Mouse (Mus musculus): Measurements from ENCODE around the gene Cdh23.

Gene Cdh23

DNA sequence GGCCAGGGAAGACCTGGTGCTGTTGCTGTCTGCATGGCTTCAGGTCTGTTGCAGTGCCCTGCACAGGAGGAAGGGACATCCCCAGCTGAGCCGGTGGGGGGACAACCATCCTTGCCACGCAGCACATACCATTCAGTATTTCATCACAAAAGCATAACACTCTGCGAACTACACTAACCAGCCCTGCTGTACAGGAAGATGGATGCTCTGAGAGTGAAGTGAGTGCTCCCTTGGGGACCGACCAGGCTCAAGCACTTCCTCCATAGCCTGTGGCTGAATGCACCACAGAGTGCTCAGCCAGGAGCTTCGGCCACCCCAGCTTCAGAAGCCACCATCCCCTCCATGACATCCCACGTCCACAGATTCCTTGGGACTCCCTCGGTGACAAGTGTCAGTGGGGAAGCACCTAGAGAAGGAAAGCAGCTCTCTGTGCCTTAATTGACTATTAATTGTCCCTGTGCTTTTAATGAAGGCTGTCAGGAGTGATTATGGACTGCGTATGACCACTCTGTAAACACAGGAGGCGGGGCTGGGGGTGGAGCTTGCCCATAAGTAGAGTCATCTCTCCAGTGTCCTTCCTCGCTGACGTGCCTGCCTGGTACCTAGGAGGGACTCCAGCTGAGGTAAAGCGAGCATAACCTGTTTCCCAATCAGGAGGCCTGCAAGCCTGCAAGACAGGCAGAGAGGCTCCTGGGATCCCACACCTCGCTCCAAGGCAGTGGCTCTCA, 60.6 kb downstream of the Cdh23 start:
- peak; percentile 15 for DNase-seq (ENCODE audit: low spot score)

- no peak for DNase-seq (ENCODE audit: low spot score)
Measured at GRCm38 (mm10) chr10:60634391-60634790, 61.9 kb downstream of the Cdh23 start.

GRCm38 (mm10) chr10:60626086-60626485, 70.2 kb downstream of the Cdh23 start:
- no peak for DNase-seq (ENCODE audit: low spot score)

DNA sequence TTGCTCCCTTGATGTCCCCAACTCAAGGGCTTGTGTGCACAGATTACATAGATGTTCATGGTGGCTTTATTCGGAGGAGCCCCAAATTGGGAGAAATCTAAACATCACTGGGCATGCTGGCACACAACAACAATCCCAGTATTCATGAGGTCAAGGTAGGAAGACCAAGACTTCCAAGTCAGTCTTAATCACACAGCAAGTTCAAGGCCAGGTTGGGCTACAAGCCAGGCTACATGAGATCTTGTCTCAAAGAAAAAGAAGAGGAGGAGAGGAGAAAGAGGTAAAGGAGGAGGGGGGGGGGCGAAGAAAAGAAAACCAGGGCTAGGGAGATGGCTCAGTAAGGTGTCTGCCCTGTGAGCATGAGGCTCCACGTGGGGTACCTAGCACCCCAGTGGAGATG, 70.8 kb downstream of the Cdh23 start:
- DNase-seq (ENCODE audit: low spot score): no peak

GRCm38 (mm10) chr10:60624945-60625344, 71.3 kb downstream of the Cdh23 start:
- DNase-seq (ENCODE audit: low spot score): no peak

DNA sequence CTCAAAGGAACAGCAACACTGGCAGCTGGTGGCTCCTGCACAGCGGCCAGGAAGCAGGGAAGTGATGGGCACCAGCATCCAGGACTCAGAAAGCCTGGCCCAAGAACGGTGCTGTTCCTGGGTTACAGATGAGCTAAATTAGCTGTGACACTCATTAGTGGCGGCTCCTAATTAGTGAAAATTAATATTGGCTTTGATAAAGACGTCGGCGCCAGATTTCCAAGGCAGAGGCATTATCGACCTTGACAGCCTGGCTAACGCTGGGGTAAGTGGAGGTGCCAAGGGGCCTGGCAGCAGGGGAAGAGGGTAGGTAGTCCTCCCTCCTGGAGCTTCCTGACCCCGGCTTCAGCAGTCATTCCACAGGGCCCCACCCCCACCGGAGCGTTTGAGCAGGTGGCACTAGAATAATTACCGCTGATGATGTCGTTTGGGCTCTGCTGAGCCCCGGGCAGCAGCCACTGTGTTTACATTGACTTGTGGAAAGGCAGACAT, 72.0 kb downstream of the Cdh23 start:
- no peak for DNase-seq (ENCODE audit: low spot score)

GRCm38 (mm10) chr10:60622836-60623235, 73.5 kb downstream of the Cdh23 start:
- DNase-seq (ENCODE audit: low spot score): no peak

DNA sequence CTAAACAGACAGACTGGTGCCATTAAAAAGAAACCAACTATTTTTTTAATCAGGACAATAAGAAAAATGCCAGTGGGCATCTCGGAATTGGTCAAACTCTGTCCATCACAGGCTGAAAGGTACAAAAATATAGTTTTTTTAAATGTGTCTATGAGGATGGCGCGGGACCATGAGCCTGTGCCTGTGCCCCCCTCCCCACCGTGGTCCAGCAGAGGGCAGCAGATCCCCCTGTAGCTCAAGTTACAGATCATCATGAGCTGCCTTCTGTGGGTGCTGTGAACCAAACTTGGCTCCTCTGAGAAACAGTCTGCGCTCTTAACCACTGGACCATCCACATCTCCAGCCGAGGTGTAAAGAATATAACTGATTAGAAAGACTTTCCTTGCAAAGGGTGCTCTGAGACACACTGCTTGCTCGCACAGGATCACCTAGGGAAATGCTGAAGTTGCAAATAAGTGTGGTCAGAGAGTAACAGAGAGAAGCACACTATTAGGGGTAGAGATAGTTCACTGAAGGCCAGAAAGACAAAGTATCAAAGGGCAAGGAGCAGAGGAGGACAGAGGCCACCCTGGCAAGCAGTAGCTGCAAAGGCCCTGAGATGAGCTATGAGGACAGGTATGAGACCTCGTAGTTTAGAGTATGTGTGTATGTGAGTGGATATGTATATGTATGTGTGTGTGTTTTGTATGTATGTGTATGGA, 74.7 kb downstream of the Cdh23 start:
- no peak for DNase-seq (ENCODE audit: low spot score)

DNA sequence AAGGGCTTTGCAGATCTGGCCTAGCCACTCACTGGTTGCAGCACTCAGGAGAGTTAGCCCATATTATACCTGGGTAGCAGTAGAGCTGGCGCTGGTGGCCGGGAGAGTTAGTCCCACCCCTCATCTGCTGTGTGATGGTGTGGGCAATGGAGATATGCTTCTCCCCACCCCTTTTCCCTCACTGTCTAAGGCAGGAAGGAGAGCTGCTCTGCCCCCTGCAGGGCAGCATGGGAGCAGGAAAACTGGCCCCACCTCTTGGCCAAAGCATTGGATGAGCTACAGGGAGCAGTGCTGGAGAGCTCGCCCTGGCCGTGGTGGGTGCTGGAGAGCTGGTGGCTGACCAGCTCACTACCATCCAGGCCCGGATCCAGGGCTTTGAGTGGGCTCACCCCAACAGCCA, 80.4 kb downstream of the Cdh23 start:
- no peak for DNase-seq (ENCODE audit: low spot score)

- no peak for DNase-seq (ENCODE audit: low spot score)
Measured at GRCm38 (mm10) chr10:60612893-60613292, 83.4 kb downstream of the Cdh23 start.

DNA sequence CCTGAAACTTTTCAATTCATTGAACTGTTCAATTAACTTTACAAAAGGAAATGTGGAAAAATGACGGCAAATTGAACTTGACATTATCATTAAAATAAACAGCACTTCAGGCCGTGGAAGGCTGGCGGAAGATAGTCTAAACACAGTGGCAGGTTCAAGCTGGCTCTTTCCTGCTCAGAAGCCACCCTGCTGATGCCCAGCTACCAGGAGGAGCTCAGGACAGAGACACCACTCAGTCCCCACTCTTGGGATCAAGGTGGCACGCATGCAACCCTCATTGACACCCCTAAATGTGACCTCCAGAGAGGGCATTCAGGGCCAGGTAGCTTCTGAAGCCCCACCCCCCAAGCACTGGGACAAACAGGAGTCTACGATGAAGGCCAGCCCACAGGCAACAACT, 89.1 kb downstream of the Cdh23 start:
- no peak for DNase-seq (ENCODE audit: low spot score)

DNA sequence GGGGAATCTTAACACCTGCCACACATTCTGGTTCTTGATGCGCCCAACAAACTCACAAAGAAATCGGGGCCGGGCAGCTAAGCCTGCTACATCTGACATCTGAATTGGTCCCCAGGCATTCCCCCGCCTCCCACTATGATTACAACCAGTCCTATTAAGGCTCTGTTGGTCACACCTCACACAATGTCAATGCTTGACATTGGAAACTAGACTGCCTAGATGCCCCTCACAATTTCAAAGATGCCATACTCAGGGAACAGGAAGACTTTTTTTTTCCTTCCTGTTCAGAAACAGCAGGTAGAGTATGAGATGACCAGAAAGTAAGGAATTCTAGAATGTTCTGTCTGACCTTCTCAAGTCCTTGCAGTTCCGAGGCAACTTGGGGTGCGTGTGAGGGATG, 89.6 kb downstream of the Cdh23 start:
- no peak for DNase-seq (ENCODE audit: low spot score)

DNA sequence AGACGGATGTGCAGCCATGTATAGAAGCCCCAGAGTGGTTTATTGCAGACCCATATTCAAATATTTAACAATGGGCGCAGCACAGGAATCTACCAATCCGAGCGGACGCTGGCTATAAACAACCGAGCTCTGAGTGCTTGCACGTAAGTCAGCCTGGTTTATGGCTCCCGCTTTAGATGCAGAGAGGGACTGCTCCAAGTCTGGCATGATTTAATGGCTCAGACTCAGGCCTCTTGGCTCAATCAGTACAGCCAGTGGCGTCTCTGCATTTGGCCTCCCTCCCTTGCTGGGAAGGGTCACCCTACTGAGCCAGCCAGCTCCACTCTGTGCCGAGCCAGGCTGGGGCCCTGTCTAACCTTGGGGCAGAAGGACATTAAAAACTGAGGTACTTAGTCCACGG, 94.1 kb downstream of the Cdh23 start:
- no peak for DNase-seq (ENCODE audit: low spot score)

GRCm38 (mm10) chr10:60595166-60595565, 101.1 kb downstream of the Cdh23 start:
- DNase-seq (ENCODE audit: low spot score): no peak

- no peak for DNase-seq (ENCODE audit: low spot score)
Measured at GRCm38 (mm10) chr10:60592881-60593575, 103.3 kb downstream of the Cdh23 start.

- DNase-seq (ENCODE audit: low spot score): no peak
Measured at GRCm38 (mm10) chr10:60591281-60591680, 105.0 kb downstream of the Cdh23 start.

DNA sequence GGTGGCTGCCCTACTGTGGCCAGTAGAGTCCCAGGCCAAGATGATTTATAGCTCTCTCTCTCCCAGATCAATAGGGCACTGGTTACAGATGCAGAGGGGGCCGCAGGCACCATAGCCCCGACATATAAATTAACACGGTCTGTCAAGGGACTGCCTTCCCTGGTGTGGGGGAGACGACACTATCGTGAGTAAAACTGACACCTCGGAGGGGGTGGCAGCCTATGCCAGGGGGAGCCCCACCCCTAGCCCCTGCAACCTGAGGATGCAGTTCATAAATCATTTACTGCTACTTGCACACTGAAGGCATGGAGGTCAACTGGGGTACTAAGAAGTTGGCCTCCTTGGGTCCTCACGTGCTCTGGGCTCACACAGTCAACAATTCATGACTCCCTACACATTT, 106.0 kb downstream of the Cdh23 start:
- no peak for DNase-seq (ENCODE audit: low spot score)

- DNase-seq (ENCODE audit: low spot score): no peak
Measured at GRCm38 (mm10) chr10:60585691-60586090, 110.6 kb downstream of the Cdh23 start.

GRCm38 (mm10) chr10:60582956-60583355, 113.3 kb downstream of the Cdh23 start:
- DNase-seq (ENCODE audit: low spot score): no peak

DNA sequence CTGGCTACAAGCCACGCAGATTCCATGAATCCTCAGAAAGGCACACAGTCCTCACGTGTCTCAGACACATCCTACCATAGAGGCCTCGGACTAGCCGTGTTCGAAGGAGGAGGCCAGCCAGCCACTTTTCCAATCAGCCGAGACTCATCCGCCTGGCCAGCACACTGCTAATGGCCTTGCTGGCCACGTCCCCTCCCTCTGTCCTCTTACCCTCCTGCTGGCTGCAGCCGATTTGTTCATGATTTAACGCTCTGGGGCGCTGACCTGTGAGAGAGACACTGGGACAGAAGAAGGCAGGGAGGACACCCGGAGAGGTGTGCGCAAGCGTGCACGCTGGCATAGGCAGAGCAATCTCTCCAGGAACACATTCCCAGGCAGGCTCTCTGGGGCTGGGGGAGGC, 115.6 kb downstream of the Cdh23 start:
- DNase-seq (ENCODE audit: low spot score): no peak

DNA sequence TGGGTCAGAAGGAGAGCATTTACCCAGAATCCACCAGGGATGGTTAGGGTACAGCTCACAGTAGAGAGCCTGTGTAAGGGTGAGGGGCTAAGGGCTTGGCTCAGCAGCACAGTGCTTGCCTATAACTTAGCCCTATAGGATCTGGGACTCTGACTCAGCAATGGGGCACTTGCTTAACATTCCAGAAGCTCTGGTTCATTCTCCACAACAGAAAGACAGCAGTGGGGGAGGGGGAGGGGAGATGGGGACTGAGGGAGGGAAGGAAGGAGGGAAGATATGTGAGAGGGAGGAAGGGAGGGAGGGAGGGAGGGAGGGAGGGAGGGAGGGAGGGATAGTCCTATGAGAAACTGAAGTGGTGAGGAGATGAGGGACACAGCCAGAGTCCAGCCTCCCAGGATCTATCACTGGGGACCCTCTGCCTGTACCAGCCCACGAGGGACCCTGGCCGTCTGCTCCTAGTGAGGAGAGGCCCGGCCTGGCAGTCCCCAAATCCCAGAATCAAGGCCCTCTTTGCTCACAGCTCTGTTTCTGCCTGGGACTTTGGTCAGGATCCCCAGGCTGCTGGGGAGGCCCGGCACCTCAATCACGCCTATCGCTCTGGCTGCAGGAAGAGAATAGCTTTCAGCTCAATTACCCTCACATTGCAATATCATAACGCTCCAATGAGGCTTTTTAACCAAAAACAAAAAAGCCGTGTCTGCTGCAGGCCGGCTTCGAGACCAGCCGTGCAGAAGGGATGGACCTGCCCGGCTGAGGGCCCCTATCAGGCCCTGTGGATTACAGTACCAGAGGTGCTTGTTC, 117.4 kb downstream of the Cdh23 start:
- DNase-seq (ENCODE audit: low spot score): no peak
